Mouse (Mus musculus) lung, postnatal 4 days (tissue): ENCODE results near the gene Fbln7.

Source experiments
- DNase-seq, 2 experiments: peaks; one replicate each; pipeline ENCODE4 v3.0.0; 2021

The Fbln7 gene

DNA sequence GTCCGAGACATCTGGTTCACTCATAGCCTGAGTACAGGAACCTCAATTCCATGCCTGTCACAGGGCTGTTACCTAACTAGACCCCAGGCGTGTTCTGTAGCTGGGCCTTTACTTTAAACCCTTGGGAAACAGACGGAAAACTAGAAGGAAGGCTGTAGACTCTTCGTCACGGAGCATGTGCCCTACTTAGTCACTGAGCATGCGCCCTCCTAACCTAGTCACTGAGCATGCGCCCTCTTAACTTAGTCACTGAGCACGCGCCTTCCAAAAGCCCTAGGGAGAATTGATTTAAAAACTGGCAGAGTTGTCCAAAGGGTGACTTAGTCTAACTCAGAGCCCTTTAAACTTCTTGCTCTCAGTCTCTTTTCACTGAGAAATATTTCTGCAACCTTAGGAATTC lies at the start of gene Fbln7:
Gene Fbln7 (plus strand): TSS at position 346 of the 400 bp plus-strand sequence.
- DNase-seq = no peak

GRCm38 (mm10) chr2:128816311-128816710 lies 46.5 kb upstream of the Fbln7 start:
- DNase-seq = no peak

DNA sequence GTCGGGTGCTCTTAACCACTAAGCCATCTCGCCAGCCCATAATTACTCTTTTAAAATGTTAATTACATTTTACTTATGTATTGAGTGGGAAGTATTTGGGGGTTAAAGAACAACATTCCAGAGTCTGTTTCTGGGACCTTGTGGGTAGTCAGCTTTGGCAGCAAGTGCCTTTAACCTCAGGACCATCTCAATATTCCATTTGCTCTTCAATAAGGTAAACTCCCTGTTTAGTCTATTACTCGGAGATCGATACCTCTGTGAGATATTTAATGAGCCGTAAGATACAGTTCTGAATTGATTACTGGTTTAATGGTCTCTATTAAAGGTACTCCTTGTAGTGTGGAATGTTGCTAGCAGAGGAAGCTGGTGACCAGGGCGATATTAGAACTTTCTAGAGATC lies 45.9 kb upstream of the Fbln7 start:
- no peak for DNase-seq

DNA sequence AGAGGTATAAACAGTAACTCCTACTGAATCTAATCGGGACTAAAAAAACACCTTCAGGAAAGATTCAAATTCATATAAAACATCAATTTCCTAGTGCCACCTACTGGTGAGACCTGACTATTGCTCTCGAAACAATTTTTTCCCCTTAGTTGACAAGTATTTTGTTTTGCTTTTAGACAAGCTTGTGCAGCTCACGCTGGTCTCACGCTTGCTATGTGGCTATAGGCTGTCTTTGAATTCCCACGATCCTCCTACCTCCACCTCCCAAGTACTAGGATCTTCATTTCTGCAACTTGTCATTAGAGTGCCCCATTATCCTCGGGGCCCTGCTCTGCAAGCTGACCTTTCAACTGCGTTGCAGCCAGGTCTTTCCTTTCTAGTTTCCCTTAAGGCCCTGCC lies 45.4 kb upstream of the Fbln7 start:
- peak in 1 of 2 experiments; percentile 76 for DNase-seq

DNA sequence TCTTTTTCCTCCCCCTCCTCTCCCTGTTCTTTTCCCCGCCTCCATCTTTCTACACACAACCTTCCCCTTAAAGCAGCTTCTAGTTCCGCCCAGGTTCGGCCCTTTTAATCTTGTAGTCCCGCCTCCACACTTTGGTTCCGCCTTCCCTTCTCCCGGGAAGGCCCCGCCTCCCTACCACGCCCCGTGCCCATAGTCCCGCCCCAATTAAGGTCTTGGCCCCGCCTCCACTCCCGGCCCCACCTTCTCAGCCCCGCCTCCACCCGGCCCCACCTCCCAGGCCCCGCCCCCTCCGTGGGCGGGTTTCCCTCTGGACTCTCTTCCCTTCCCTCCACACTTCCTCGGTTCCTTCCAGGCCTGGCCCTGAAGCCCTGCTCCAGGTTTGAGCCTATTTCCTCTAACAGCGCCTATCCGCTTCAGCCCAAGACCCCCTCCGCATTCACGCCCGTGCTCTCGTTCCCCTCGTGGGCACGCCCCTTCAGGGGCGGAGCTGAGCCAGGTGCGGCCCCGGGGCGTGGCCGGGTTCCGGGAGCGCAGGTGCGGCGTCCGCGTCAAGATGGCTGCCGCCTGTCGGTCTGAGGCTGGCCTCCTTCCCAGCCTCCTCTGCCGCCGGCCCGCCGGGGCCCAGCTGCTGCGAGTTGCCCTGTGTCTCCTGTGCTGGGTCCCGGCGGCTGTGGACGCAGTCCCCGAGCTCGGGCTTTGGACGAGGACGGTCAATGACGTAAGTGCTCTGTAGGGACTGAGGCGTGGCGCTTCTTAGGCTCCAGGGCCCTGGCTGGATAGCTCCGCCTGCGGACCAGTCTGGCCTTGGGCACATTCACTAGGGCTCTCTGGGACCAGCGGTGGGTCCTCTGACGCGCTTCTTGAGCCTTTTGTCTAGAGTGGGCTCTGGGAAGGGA lies 44.7 kb upstream of the Fbln7 start, which contains the start of gene Tmem87b:
Gene Tmem87b (plus strand): TSS at position 333 of the 896 bp plus-strand sequence.
- peak; percentile 94 to 97 for DNase-seq

DNA sequence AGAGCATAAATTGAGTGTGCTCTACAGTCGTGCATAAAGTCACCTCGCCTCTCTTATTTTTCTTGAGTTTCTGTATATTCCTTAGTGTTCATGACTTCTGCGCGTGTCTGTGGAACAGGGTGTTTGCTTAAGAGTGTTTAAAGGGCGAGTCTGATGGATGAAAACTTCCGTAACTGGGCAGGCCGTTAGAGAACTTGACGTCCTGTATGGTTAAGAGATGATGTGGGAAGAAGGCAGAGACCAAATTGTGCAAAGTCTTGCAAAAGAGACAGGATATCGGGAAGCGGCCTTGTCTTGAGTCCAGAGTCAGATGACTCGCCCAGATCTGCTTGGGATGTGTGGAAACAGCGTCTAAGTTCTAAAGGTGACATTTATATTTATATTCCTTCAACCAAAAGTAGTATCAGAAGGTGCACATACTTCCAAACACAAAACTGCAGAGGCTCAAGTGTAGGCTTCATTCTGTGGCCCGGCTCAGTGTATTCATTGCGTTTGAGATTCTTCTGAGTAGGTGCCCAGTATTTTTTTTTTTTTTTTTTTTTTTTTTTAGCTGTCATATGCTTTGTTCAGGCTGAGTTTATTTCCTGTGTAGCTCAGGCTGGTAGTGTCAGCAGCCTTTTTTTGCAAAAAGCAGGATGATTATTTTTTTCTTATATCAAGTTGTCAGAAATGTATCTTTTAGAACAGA lies 43.7 kb upstream of the Fbln7 start:
- DNase-seq = peak in 1 of 2 experiments; percentile 35

- no peak for DNase-seq
Observed at GRCm38 (mm10) chr2:128820631-128821030, 42.1 kb upstream of the Fbln7 start.

- DNase-seq = no peak
Observed at GRCm38 (mm10) chr2:128823893-128824292, 38.9 kb upstream of the Fbln7 start.

GRCm38 (mm10) chr2:128827787-128828186 lies 35.0 kb upstream of the Fbln7 start:
- no peak for DNase-seq

DNA sequence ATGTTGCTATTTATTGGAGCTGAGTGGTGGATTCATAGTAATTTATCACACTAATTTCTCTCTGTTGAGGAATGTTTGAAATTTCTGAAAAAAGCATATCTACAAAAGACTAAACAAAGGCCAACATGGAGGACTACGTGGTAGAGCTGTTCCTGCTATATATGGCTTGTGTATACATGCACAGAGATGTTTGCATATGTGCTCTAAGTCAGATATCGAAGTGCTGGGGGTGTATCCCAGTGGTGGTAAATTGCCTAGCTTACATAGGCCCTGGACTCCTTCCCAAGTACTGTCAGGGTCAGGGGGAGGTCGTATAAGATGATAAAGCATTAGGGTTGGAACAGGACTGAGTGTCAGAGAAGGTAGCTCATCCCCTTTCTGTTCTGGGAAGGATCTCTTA lies 30.2 kb upstream of the Fbln7 start:
- no peak for DNase-seq

DNA sequence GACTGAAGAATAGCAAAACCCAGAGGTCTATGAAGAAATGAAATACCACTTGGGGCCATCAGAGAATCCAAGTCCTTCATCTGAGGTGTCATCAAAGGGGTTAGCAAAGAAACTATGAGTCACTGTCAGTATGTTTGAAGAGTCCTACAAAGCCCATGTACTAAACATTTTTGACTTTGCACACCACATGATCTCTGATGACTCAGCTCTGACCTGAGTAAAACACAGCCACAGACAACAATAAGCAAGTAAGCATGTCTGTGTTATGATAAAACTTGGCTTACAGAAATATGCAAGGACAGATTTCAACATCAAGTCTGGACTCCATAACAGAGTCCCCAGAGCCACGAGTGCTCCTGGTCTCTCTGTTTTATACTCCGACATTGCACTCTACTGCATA lies 29.7 kb upstream of the Fbln7 start:
- no peak for DNase-seq

GRCm38 (mm10) chr2:128833435-128833834 lies 29.3 kb upstream of the Fbln7 start:
- no peak for DNase-seq

- DNase-seq = no peak
Observed at GRCm38 (mm10) chr2:128837531-128837930, 25.2 kb upstream of the Fbln7 start.

GRCm38 (mm10) chr2:128838611-128839010 lies 24.2 kb upstream of the Fbln7 start:
- DNase-seq = no peak

GRCm38 (mm10) chr2:128839501-128839900 lies 23.3 kb upstream of the Fbln7 start:
- no peak for DNase-seq

- DNase-seq = no peak
Observed at GRCm38 (mm10) chr2:128842437-128842836, 20.3 kb upstream of the Fbln7 start.

- DNase-seq = no peak
Observed at GRCm38 (mm10) chr2:128850036-128850435, 12.7 kb upstream of the Fbln7 start.

DNA sequence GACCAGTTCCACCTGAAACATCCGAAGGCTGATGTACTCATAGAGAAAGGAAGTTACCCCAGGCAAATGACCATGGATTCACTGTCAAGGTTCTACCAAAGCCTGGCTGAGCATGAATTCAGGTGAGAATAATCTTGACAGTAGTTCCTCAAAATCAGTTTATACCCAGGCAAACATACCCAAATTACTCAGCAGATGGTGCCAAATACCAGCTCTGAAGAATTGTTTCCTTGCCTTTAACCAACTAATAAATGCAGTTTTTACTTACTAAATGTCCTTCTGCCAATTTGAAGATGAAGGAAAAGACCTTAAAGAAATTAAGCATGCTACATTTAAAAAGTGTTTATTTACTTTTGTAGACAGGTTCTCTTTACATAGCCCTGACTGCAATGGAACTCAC lies 6.1 kb upstream of the Fbln7 start:
- DNase-seq = no peak

GRCm38 (mm10) chr2:128858962-128859361 lies 3.8 kb upstream of the Fbln7 start:
- DNase-seq = no peak

DNA sequence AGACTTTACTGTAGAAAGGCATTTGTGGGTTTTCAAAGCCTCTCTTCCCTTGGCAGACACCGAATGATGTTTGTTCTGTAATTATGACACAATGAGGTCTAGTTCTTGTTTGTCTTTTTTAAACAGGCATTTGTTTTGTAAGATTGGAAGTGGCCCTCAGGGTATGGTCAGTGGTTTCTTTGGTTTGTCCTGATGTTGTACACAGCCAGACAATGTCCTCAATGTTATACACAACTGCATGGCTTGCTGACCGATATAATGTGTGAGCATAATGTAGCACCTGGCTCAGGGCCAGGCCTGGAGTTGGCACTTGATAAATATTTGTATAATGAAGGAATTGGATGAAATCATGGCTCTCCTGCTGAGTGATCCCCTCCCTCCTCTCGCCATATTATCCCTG lies 2.9 kb upstream of the Fbln7 start:
- DNase-seq = peak; percentile 43 to 63

DNA sequence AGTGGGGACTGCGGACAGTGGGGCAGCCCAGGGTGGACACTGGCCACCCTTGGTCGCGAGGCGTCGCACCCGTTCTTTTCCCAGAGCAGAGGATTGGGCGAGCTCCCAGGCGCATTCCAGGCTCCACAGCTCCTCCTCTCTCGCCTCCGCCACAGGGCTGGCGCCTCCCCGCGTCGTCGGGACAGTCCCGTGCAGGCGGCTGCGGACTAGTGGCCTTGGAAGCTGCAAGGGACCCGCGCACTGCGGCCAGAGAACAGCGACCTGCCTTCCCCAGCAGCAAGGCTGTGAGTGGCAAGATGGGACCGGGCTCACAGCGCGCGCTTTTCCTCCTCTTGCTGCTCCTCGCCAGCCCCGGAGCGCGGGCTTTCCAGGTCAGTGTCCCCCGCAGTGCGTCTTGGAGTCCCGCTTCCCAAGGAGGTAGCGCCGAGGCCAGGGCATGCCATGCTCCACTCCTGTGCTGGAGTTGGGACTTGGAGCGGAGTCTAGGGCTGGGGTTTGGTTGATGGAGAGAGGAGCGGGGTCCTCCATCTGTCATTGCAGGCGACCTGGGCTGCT lies 1.1 kb downstream of the Fbln7 start:
- DNase-seq = peak; percentile 72 to 84

GRCm38 (mm10) chr2:128865061-128865460 lies 2.3 kb downstream of the Fbln7 start:
- no peak for DNase-seq

GRCm38 (mm10) chr2:128871656-128872055 lies 8.9 kb downstream of the Fbln7 start:
- DNase-seq = no peak

- no peak for DNase-seq
Observed at GRCm38 (mm10) chr2:128872256-128872655, 9.5 kb downstream of the Fbln7 start.
